Mouse (Mus musculus): Measurements from ENCODE around the gene Bglap. TPM values are rescaled to one million over a fixed set of nuclear protein-coding genes. Genes with fewer than 3 reads are reported as not detected.

Bglap gene
- polyA plus RNA-seq, 1 experiment from 2014 or later, result not detected

GRCm38 (mm10) chr3:88335436-88336053, 48.7 kb downstream of the Bglap start:
- 1% methylated on average over 27 of the region's 27 CpGs for WGBS
- Histone ChIP-seq H3K4me3 (peak overlapping the region; percentile 72), H3K4me2 (peak overlapping the region; percentile 76), H3K27me3 (no peaks in the 10 kb centered on the region), H3K27ac (peak overlapping the region; percentile 97), H3K9ac (peak overlapping the region; percentile 90), H3K4me1 (replicated peaks) (peaks cover 33% of the 10 kb centered on the region), H3K36me3 (no peaks in the 10 kb centered on the region), H3K9me3 (no peaks in the 10 kb centered on the region)
- ATAC-seq (ENCODE audit: low FRiP score), result peak; percentile 67

- WGBS, result 33% methylated on average over 3 of the region's 3 CpGs
- ATAC-seq (ENCODE audit: low FRiP score), result no peak
- Histone ChIP-seq H3K36me3 (no peaks in the 10 kb centered on the region), H3K27me3 (no peaks in the 10 kb centered on the region), H3K9me3 (no peaks in the 10 kb centered on the region), H3K27ac (no peak overlapping the region), H3K4me2 (peak overlapping the region; percentile 76), H3K9ac (peak overlapping the region; percentile 90), H3K4me1 (replicated peaks) (peaks cover 33% of the 10 kb centered on the region), H3K4me3 (peak overlapping the region; percentile 72)
Observed at GRCm38 (mm10) chr3:88334902-88335435, 49.3 kb downstream of the Bglap start.

DNA sequence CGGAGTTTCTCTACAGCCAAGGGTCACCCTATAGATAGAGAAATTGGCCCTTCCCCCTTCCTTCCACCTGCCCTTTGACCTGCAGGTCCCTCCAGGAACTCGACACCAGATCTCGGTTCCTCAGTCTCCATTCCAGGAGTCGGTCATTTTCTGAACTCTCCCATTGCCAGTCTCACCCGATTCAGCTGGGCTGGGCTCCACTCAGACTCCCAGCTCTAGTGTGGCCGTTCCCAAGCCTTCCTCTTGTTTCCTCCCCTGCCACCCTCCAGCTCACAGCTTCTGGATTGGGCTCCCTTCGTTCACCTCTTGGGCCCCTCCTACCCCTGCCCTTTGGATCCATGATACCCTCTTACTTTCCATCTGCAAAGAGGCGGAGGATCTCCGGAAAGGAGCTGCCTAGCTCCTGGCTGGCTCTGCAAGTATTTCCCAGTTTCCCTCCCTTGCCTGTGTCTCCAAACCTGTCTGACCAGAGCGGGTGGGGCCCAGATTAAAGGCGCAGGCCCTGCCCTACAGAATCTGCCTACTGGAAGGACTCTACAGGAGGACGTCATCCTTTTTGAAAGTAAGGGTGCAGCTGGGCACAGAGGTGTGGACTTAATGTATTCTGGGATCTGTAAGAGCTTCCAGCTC, 50.1 kb downstream of the Bglap start:
- Histone ChIP-seq H3K4me2 (no peak overlapping the region), H3K27me3 (no peaks in the 10 kb centered on the region)
- WGBS, result 60% methylated on average over 12 of the region's 12 CpGs

More for the DNA sequence above, 50.1 kb downstream of the Bglap start:
- no peak for ATAC-seq (ENCODE audit: low FRiP score)
- H3K27ac ChIP-seq, result no peak overlapping the region
- H3K9me3 ChIP-seq, result no peaks in the 10 kb centered on the region
- peaks cover 8% of the 10 kb centered on the region for H3K36me3 ChIP-seq
- 0 out of 2 replicates have a peak overlapping the region, but pooled peaks have one; percentile 6 for H3K9ac ChIP-seq
- no peak overlapping the region for H3K4me3 ChIP-seq
- H3K4me1 ChIP-seq (replicated peaks), result peaks cover 31% of the 10 kb centered on the region

Other genes starting within 250 kb of the Bglap start
- gene Mef2d, start 242.1 kb downstream of the Bglap start, polyA plus RNA-seq (2015; fragmentation: Nextera tagmentation; extraction: Ambion mirVana), result 14.5 and 14.8 TPM in 2 replicates
- 0.22 and 0.32 TPM in 2 replicates for gene Rhbg, start 129.8 kb downstream of the Bglap start, polyA plus RNA-seq (2015; fragmentation: Nextera tagmentation; extraction: Ambion mirVana)
- 0.29 and 0.70 TPM in 2 replicates for gene Gm38392, start 97.3 kb downstream of the Bglap start, polyA plus RNA-seq (2015; fragmentation: Nextera tagmentation; extraction: Ambion mirVana)
- gene Tsacc, start 87.5 kb downstream of the Bglap start, polyA plus RNA-seq (2015; fragmentation: Nextera tagmentation; extraction: Ambion mirVana), result 10.9 and 12.0 TPM in 2 replicates
- 495 and 508 TPM in 2 replicates for gene Cct3, start 87.3 kb downstream of the Bglap start, polyA plus RNA-seq (2015; fragmentation: Nextera tagmentation; extraction: Ambion mirVana)
- 122 and 129 TPM in 2 replicates for gene Glmp, start 59.4 kb downstream of the Bglap start, polyA plus RNA-seq (2015; fragmentation: Nextera tagmentation; extraction: Ambion mirVana)
- gene Tmem79, start 48.3 kb downstream of the Bglap start, polyA plus RNA-seq (2015; fragmentation: Nextera tagmentation; extraction: Ambion mirVana), result 1.2 and 1.3 TPM in 2 replicates
- 66.2 and 69.1 TPM in 2 replicates for gene Smg5, start 48.2 kb downstream of the Bglap start, polyA plus RNA-seq (2015; fragmentation: Nextera tagmentation; extraction: Ambion mirVana)
- gene Paqr6, start 19.9 kb downstream of the Bglap start, polyA plus RNA-seq (2015; fragmentation: Nextera tagmentation; extraction: Ambion mirVana), result 2.6 and 2.9 TPM in 2 replicates
- 0.19 TPM in 1 of 2 replicates, not detected in the other for gene Bglap3, start 11.7 kb downstream of the Bglap start, polyA plus RNA-seq (2015; fragmentation: Nextera tagmentation; extraction: Ambion mirVana)
- not detected in 2 replicates for gene Bglap2, start 5.8 kb downstream of the Bglap start, polyA plus RNA-seq (2015; fragmentation: Nextera tagmentation; extraction: Ambion mirVana)
- gene Pmf1, start 25.9 kb upstream of the Bglap start, polyA plus RNA-seq (2015; fragmentation: Nextera tagmentation; extraction: Ambion mirVana), result 36.9 and 37.8 TPM in 2 replicates
- gene Slc25a44, start 40.7 kb upstream of the Bglap start, polyA plus RNA-seq (2015; fragmentation: Nextera tagmentation; extraction: Ambion mirVana), result 32.5 and 32.8 TPM in 2 replicates
- 25.5 and 27.4 TPM in 2 replicates for gene Sema4a, start 76.7 kb upstream of the Bglap start, polyA plus RNA-seq (2015; fragmentation: Nextera tagmentation; extraction: Ambion mirVana)
- gene Lmna, start 125.5 kb upstream of the Bglap start, polyA plus RNA-seq (2015; fragmentation: Nextera tagmentation; extraction: Ambion mirVana), result 31.9 and 35.0 TPM in 2 replicates
- 38.9 and 40.0 TPM in 2 replicates for gene Mex3a, start 147.9 kb upstream of the Bglap start, polyA plus RNA-seq (2015; fragmentation: Nextera tagmentation; extraction: Ambion mirVana)
- not detected in 2 replicates for gene Rab25, start 163.8 kb upstream of the Bglap start, polyA plus RNA-seq (2015; fragmentation: Nextera tagmentation; extraction: Ambion mirVana)
- gene Lamtor2, start 168.6 kb upstream of the Bglap start, polyA plus RNA-seq (2015; fragmentation: Nextera tagmentation; extraction: Ambion mirVana), result 179 and 182 TPM in 2 replicates
- gene Ubqln4, start 169.3 kb upstream of the Bglap start, polyA plus RNA-seq (2015; fragmentation: Nextera tagmentation; extraction: Ambion mirVana), result 36.7 and 38.3 TPM in 2 replicates
- 154 and 163 TPM in 2 replicates for gene Ssr2, start 191.4 kb upstream of the Bglap start, polyA plus RNA-seq (2015; fragmentation: Nextera tagmentation; extraction: Ambion mirVana)
- 160 and 165 TPM in 2 replicates for gene Arhgef2, start 221.5 kb upstream of the Bglap start, polyA plus RNA-seq (2015; fragmentation: Nextera tagmentation; extraction: Ambion mirVana)

Measured in hindbrain, embryonic 13.5 days (tissue).